Mouse (Mus musculus) CH12.LX (cell line): ENCODE measurements at regions not wholly inside any gene's neighbourhood (a gene's known extent, or its start where the extent isn't known, plus 50 kb on each side); places are given as distances from the start of the nearest gene placed in this dataset.

Experiments used
- DNase-seq: peaks from one replicate; pipeline ENCODE4 v3.0.0-alpha.2; 2013; ENCODE audit errors: extremely low read depth
- H3K27ac ChIP-seq: 2 replicates; pipeline ENCODE4 v1.5.1; 2012; ENCODE audit warnings: low read depth, mild to moderate bottlenecking, control low read depth, moderate library complexity; ENCODE audit not compliant: insufficient read depth
- H3K27me3 ChIP-seq: replicated peaks from 2 replicates; pipeline ENCODE3; 2012; ENCODE audit warnings: inconsistent platforms
- H3K36me3 ChIP-seq, 2 experiments: replicated peaks in 1 of 2; 2 replicates each; pipeline versions ENCODE3 to v1.6.1; 2012; ENCODE audit warnings: inconsistent platforms in 1 of 2, low read length in 1 of 2, mild to moderate bottlenecking in 1 of 2, mixed read lengths in 1 of 2, moderate library complexity in 1 of 2; ENCODE audit not compliant: control insufficient read depth in 1 of 2, insufficient read depth in 1 of 2
- H3K4me1 ChIP-seq, 2 experiments: 2 replicates each; pipeline ENCODE4 v1.6.1; 2012; ENCODE audit warnings: inconsistent platforms in 1 of 2, moderate library complexity in 1 of 2; ENCODE audit not compliant: insufficient read depth in 2 of 2, control insufficient read depth in 1 of 2
- H3K4me2 ChIP-seq: 2 replicates; pipeline ENCODE4 v1.6.1; 2012; ENCODE audit warnings: low read depth, mild to moderate bottlenecking, control low read depth; ENCODE audit not compliant: poor library complexity, insufficient read depth, severe bottlenecking
- H3K4me3 ChIP-seq, 3 experiments: fragments of 150-350 bp in 1 of 3; sonication (generic) in 1 of 3; replicated peaks in 1 of 3; 2 replicates each; pipeline versions ENCODE3 to v1.5.1; 2011 to 2012; ENCODE audit warnings: low read depth in 2 of 3, low read length in 2 of 3, mild to moderate bottlenecking in 2 of 3, moderate library complexity in 2 of 3, control low read depth in 1 of 3, improper control_type of control experiment in 1 of 3, inconsistent platforms in 1 of 3, mixed read lengths in 1 of 3; ENCODE audit not compliant: poor library complexity in 1 of 3
- H3K79me2 ChIP-seq: replicated peaks from 2 replicates; pipeline ENCODE4 v1.6.1; 2012; ENCODE audit warnings: mild to moderate bottlenecking, moderate library complexity; ENCODE audit not compliant: control insufficient read depth, poor library complexity, insufficient read depth, severe bottlenecking; ENCODE audit errors: extremely low read depth
- H3K9ac ChIP-seq: 2 replicates; pipeline ENCODE4 v1.6.1; 2012; ENCODE audit warnings: low read depth, mild to moderate bottlenecking, control low read depth, moderate library complexity; ENCODE audit not compliant: insufficient read depth
- H3K9me3 ChIP-seq: replicated peaks from 2 replicates; pipeline ENCODE3; 2012; ENCODE audit warnings: low read length, inconsistent platforms, mixed read lengths
- CHD2 ChIP-seq: IDR thresholded peaks from 2 replicates; pipeline ENCODE4 v1.6.1; 2011; ENCODE audit warnings: low read length, improper control_type of control experiment
- CTCF ChIP-seq, 2 experiments: IDR thresholded peaks in 1 of 2; conservative IDR thresholded peaks in 1 of 2; 2 replicates each; pipeline ENCODE4 v1.5.1; 2011 to 2012; ENCODE audit warnings: low read depth in 2 of 2, low read length in 2 of 2, improper control_type of control experiment in 1 of 2, inconsistent platforms in 1 of 2, mild to moderate bottlenecking in 1 of 2, moderate library complexity in 1 of 2
- IRF4 ChIP-seq: IDR thresholded peaks from 2 replicates; pipeline ENCODE4 v1.6.1; 2014; ENCODE audit warnings: low read depth, mild to moderate bottlenecking, inconsistent platforms, low read length, improper control_type of control experiment
- MAX ChIP-seq: IDR thresholded peaks from 2 replicates; pipeline ENCODE4 v1.6.1; 2011; ENCODE audit warnings: low read length, improper control_type of control experiment
- MYC ChIP-seq: IDR thresholded peaks from 2 replicates; pipeline ENCODE4 v1.6.1; 2011; ENCODE audit warnings: low read depth, mild to moderate bottlenecking, improper control_type of control experiment, low read length
- NELFE ChIP-seq: IDR thresholded peaks from 2 replicates; pipeline ENCODE4 v1.6.1; 2011; ENCODE audit warnings: low read depth, low read length, improper control_type of control experiment
- POLR2A ChIP-seq: IDR thresholded peaks from 2 replicates; pipeline ENCODE4 v1.6.1; 2011; ENCODE audit warnings: low read depth, mild to moderate bottlenecking, improper control_type of control experiment, low read length
- RAD21 ChIP-seq: IDR thresholded peaks from 2 replicates; pipeline ENCODE4 v1.6.1; 2011; ENCODE audit warnings: low read depth, mild to moderate bottlenecking, low read length, improper control_type of control experiment, moderate library complexity
- TCF12 ChIP-seq: IDR thresholded peaks from 2 replicates; pipeline ENCODE4 v1.6.1; 2014; ENCODE audit warnings: low read depth, mild to moderate bottlenecking, inconsistent platforms, low read length, improper control_type of control experiment
- UBTF ChIP-seq: IDR thresholded peaks from 2 replicates; pipeline ENCODE4 v1.6.1; 2012; ENCODE audit warnings: low read depth, mild to moderate bottlenecking, inconsistent platforms, low read length, improper control_type of control experiment, moderate library complexity
- USF1 ChIP-seq: IDR thresholded peaks from 2 replicates; pipeline ENCODE4 v1.6.1; 2014; ENCODE audit warnings: low read depth, mild to moderate bottlenecking, inconsistent platforms, low read length, improper control_type of control experiment
- USF2 ChIP-seq: conservative IDR thresholded peaks from 2 replicates; pipeline ENCODE4 v1.6.1; 2011; ENCODE audit warnings: low read depth, low read length, improper control_type of control experiment
- ZC3H11A ChIP-seq: IDR thresholded peaks from 2 replicates; pipeline ENCODE4 v1.6.1; 2012; ENCODE audit warnings: low read depth, mild to moderate bottlenecking, inconsistent platforms, low read length, improper control_type of control experiment
- dilution Hi-C: fragments of 300-500 bp; cut with MboI; formaldehyde crosslinking; loops from 2 replicates; pipeline ENCODE4 v1.14.3; 2020; ENCODE audit warnings: low sequenced_read_pairs; ENCODE audit not compliant: extremely low pct_unique_long_range_greater_than_20kb, extremely low pct_ligation_motif_present
- in situ Hi-C: fragments of 300-500 bp; cut with MboI; formaldehyde crosslinking; loops from 3 replicates; pipeline ENCODE4 v1.14.3; 2019; ENCODE audit warnings: low sequenced_read_pairs, low pct_ligation_motif_present, low pct_unique_long_range_greater_than_20kb, mixed read lengths

DNA sequence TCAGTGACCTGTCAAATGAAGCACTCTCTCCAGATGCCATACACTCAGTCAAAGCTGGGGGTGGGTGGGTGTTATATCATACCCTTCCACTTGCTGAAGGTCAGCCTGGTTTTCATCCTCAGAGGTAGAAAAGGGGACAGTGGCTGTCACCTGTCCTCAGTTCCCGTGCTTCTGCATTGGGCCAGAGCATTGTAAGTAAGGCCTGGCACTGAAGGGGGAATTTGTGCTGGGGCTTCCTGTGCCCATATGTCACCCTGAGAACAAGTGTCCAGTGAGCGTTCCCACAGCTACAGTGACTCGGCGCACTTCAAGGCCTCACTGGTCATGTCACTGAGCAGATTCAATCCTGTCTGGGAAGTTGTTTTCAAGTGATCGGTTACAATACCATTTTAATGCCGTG lies 213.2 kb downstream of the Tex36 start:
- dilution Hi-C loops, result no loop called here
- in situ Hi-C loops, result no loop called here
- no peaks in the 10 kb centered on the region for H3K9me3 ChIP-seq

DNA sequence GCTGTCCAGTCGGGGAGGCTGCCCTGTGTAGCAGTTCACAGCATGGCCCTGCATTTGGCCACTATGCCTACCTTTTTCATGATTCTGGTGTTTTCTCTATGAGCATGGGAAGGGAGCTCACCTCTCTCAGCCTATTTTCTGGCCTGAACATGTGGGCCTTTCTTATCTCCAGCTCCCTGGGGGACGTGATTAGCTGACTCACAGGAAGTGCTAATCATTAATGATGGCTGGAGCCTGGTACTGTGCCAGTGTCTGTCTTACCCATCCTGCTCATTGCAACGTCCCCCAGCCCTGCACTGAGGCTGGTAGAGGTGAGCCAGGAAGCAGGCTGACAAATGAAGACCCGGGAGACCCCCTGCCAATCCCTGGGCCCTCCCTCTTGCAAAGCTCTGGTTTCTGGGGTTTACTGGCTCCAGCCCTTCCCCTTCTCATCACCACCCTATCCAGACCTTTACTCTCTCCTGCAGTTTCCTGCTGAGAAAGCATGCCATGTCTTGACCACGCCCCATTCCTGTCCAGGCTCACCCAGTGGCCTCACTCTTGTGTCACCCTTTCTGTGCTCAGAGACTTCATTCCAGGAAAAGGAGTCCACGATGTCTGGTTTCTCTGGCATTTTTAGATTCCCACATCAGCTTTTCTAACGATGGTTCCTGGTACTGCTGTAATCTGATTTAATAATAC lies 219.8 kb downstream of the Tex36 start:
- no peaks in the 10 kb centered on the region for H3K9me3 ChIP-seq
- dilution Hi-C loops, result no loop called here
- no peak for TF ChIP-seq RAD21
- TF ChIP-seq, all 38 proteins: peak for 0

More for the DNA sequence above, 213.2 kb downstream of the Tex36 start:
- peaks cover 84% of the 10 kb centered on the region for H3K27me3 ChIP-seq
- no peak for DNase-seq
- H3K36me3 ChIP-seq, result no peaks in the 10 kb centered on the region
- no peak overlapping the region for H3K9ac ChIP-seq
- no peaks in the 10 kb centered on the region for H3K4me1 ChIP-seq
- no peaks in the 10 kb centered on the region for H3K79me2 ChIP-seq
- no peak overlapping the region for H3K27ac ChIP-seq
- no peak overlapping the region for H3K4me2 ChIP-seq
- TF ChIP-seq USF2, result no peak
- H3K4me3 ChIP-seq, result no peak overlapping the region

DNA sequence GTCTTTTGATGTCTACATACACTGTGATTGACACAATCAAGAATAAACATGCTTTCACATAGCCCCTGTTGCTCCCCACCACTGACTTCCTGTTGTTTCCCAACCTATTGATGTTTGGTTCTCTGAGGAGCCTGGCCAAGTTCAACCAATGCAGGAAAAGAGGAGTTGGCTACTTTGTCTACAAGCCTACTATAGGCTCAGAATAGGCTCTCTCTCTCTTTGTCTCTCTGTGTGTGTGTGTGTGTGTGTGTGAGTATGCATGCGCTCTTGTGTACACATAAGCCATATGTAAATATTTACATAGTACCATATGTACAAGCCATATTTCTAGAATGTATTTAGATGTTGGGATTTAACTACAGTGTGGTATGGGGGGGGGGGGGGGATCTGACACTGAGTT lies 222.6 kb downstream of the Tex36 start:
- Histone ChIP-seq H3K4me3 (no peak overlapping the region), H3K27me3 (peaks cover 70% of the 10 kb centered on the region), H3K27ac (no peak overlapping the region), H3K4me2 (no peak overlapping the region), H3K9me3 (no peaks in the 10 kb centered on the region), H3K36me3 (no peaks in the 10 kb centered on the region), H3K79me2 (no peaks in the 10 kb centered on the region), H3K9ac (no peak overlapping the region), H3K4me1 (no peaks in the 10 kb centered on the region)
- TF ChIP-seq USF1, result no peak
- no peak for TF ChIP-seq POLR2A
- no peak for TF ChIP-seq MYC
- no peak for TF ChIP-seq ZC3H11A
- no peak for TF ChIP-seq IRF4
- DNase-seq, result no peak
- dilution Hi-C loops, result no loop called here
- in situ Hi-C loops, result no loop called here

More for the DNA sequence above, 219.8 kb downstream of the Tex36 start:
- Histone ChIP-seq H3K79me2 (no peaks in the 10 kb centered on the region), H3K27me3 (peaks cover 72% of the 10 kb centered on the region), H3K4me1 (no peaks in the 10 kb centered on the region), H3K27ac (no peak overlapping the region), H3K4me2 (no peak overlapping the region), H3K4me3 (no peak overlapping the region), H3K36me3 (no peaks in the 10 kb centered on the region), H3K9ac (no peak overlapping the region)
- in situ Hi-C loops, result no loop called here
- DNase-seq, result no peak

DNA sequence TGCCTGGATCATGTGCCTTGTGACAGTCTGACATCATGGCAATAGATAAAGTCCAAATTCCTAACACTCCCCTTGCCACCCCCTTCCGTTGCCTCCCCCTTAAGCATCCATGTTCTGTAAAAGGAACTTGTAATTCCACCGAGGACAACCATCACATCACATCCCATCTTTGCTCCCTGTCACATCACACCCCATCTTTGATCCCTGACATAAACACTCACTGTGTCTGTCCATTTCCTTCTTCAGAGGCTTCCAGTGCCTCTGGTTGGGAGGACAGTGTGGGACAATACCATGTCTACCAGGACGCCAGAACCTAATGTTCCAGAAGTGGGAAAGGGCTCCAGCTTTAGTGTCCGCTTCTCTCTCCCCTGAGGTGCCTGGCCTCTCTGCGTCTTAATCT lies 223.6 kb downstream of the Tex36 start:
- H3K9ac ChIP-seq, result no peak overlapping the region
- no peak overlapping the region for H3K27ac ChIP-seq
- H3K4me2 ChIP-seq, result no peak overlapping the region
- TF ChIP-seq CHD2 (no peak), MAX (no peak), UBTF (no peak), CTCF (conservative IDR thresholded peaks at IDR 0.05 in 1 of 2, IDR thresholded peaks at IDR 0.05 in 1 of 2; ENCODE audit: low read depth in 2 of 2, low read length in 2 of 2) (no peak), USF1 (no peak), NELFE (no peak), TCF12 (no peak)
- H3K4me1 ChIP-seq, result no peaks in the 10 kb centered on the region
- H3K36me3 ChIP-seq, result no peaks in the 10 kb centered on the region
- no peaks in the 10 kb centered on the region for H3K79me2 ChIP-seq
- H3K4me3 ChIP-seq, result no peak overlapping the region
- H3K9me3 ChIP-seq, result no peaks in the 10 kb centered on the region
- no peak for DNase-seq
- dilution Hi-C loops, result no loop called here
- peaks cover 72% of the 10 kb centered on the region for H3K27me3 ChIP-seq
- in situ Hi-C loops, result no loop called here
